ENCODE assay signal across 9 mouse cellular contexts in the genomic region with DNA sequence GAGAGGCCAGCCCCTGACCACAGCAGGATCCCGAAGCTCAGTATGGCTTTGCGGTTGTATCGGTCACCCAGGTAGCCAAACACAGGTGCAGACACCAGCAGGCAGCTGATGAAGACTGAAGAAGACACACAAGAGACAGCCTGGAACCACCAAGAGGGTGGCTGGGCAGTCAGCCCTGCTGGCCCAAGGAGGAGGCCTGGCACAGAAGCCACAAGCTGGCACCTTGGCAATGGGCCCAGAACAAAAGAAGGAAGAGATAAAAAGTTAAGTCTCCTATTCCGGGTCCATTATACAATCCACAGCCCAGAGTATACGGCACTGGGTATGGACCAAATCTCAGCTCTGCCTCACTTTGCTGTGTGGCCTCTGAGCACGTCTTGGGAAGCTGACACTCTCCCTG. TPM values are rescaled to one million over a fixed set of nuclear protein-coding genes. Genes with fewer than 3 reads are reported as not detected.
DNase-seq lines count a peak whose midpoint lies in the region; ATAC-seq and TF ChIP-seq lines count a peak whose summit lies in the region.
"Had no signal": no experiment of that assay in that cellular context is flagged by ENCODE, and none has a peak within 500 bp of the region (broad histone marks: within the 10 kb centered on the region; RNA-seq: fewer than 3 reads in every experiment).

No protein-coding gene starts in this region.

- no peak overlapping the region for H3K9ac ChIP-seq in hindbrain, postnatal 0 days (replicated peaks; ENCODE audit: low read length)
- H3K9ac ChIP-seq in hindbrain, embryonic 12.5 days, result no peak overlapping the region
- no peak overlapping the region for H3K9ac ChIP-seq in forebrain, embryonic 14.5 days (ENCODE audit: low read length)

- no peak overlapping the region for H3K4me3 ChIP-seq in hindbrain, postnatal 0 days (ENCODE audit: low read length)
- no peak overlapping the region for H3K4me3 ChIP-seq in hindbrain, embryonic 12.5 days
- no peak overlapping the region for H3K4me3 ChIP-seq in gastrocnemius, adult 2 months
- no peak overlapping the region for H3K4me3 ChIP-seq in forebrain, embryonic 14.5 days (ENCODE audit: low read depth, low read length)

- TF ChIP-seq CTCF in hindbrain, postnatal 0 days (IDR thresholded peaks at IDR 0.05; ENCODE audit: low read depth), result no peak
- TF ChIP-seq CTCF in gastrocnemius, adult 2 months (IDR thresholded peaks at IDR 0.05), result no peak

- H3K27me3 ChIP-seq in hindbrain, postnatal 0 days (ENCODE audit: insufficient read depth, low read length), result no peaks in the 10 kb centered on the region
- H3K27me3 ChIP-seq in hindbrain, embryonic 12.5 days, result no peaks in the 10 kb centered on the region
- H3K27me3 ChIP-seq in forebrain, embryonic 14.5 days (replicated peaks; ENCODE audit: control insufficient read depth, insufficient read depth, low read length), result no peaks in the 10 kb centered on the region

- no peaks in the 10 kb centered on the region for H3K4me1 ChIP-seq in hindbrain, postnatal 0 days (ENCODE audit: insufficient read depth, low read length)
- 0 out of 2 replicates have a peak, but pooled peaks cover 2% of the 10 kb centered on the region for H3K4me1 ChIP-seq in hindbrain, embryonic 12.5 days
- H3K4me1 ChIP-seq in forebrain, embryonic 14.5 days (ENCODE audit: control insufficient read depth, insufficient read depth, low read length), result no peaks in the 10 kb centered on the region

- no peaks in the 10 kb centered on the region for H3K9me3 ChIP-seq in hindbrain, postnatal 0 days (ENCODE audit: low read length)
- 0 out of 2 replicates have a peak, but pooled peaks cover under 1% of the 10 kb centered on the region for H3K9me3 ChIP-seq in hindbrain, embryonic 12.5 days (replicated peaks)
- no peaks in the 10 kb centered on the region for H3K9me3 ChIP-seq in forebrain, embryonic 14.5 days (replicated peaks; ENCODE audit: control insufficient read depth, low read length)

- DNase-seq in hindbrain, postnatal 0 days (ENCODE audit: low spot score), result peak; percentile 49
- peak; percentile 54 to 60 for DNase-seq in right cerebral cortex, postnatal 10 days (ENCODE audit: low spot score in 2 of 2)
- no peak for DNase-seq in right cerebral cortex, postnatal 25 days
- DNase-seq in gastrocnemius, adult 2 months, result peak; percentile 73
- DNase-seq in testis, postnatal 10 days (ENCODE audit: low spot score), result peak; percentile 64
- no peak for DNase-seq in urinary bladder, adult 18-20 months (ENCODE audit: low spot score in 2 of 2)
- no peak for DNase-seq in forebrain, embryonic 14.5 days (ENCODE audit: low spot score)
- DNase-seq: liver had no signal

- intact Hi-C loops in gastrocnemius, adult 2 months (cut with DNase I), result no loop called here

- H3K27ac ChIP-seq in hindbrain, postnatal 0 days, result no peak overlapping the region
- H3K27ac ChIP-seq in hindbrain, embryonic 12.5 days, result no peak overlapping the region
- H3K27ac ChIP-seq in gastrocnemius, adult 2 months, result 0 out of 2 replicates have a peak overlapping the region, but pooled peaks have one; percentile 5
- no peak overlapping the region for H3K27ac ChIP-seq in forebrain, embryonic 14.5 days (ENCODE audit: low read depth, low read length)

- H3K36me3 ChIP-seq in hindbrain, postnatal 0 days (ENCODE audit: insufficient read depth, low read length), result no peaks in the 10 kb centered on the region
- H3K36me3 ChIP-seq in hindbrain, embryonic 12.5 days, result no peaks in the 10 kb centered on the region
- no peaks in the 10 kb centered on the region for H3K36me3 ChIP-seq in forebrain, embryonic 14.5 days (ENCODE audit: control insufficient read depth, insufficient read depth, low read length)

- H3K4me2 ChIP-seq in hindbrain, postnatal 0 days (ENCODE audit: low read depth, low read length), result no peak overlapping the region
- H3K4me2 ChIP-seq in hindbrain, embryonic 12.5 days (replicated peaks), result no peak overlapping the region
- no peak overlapping the region for H3K4me2 ChIP-seq in forebrain, embryonic 14.5 days (ENCODE audit: low read length)

- 51% methylated on average over 6 of the region's 6 CpGs for WGBS in hindbrain, postnatal 0 days
- WGBS in hindbrain, embryonic 12.5 days, result 82% methylated on average over 6 of the region's 6 CpGs
- 85% methylated on average over 6 of the region's 6 CpGs for WGBS in forebrain, embryonic 14.5 days

- no peak; the same call in 1 of the 2 replicates for ATAC-seq in hindbrain, postnatal 0 days
- no peak for ATAC-seq in hindbrain, embryonic 12.5 days (ENCODE audit: low FRiP score)
- ATAC-seq in forebrain, embryonic 14.5 days, result no peak

RNA-seq across cellular contexts. Expression of gene Spns3, which starts 9.9 kb away (rescaled TPM):
- total RNA-seq in hindbrain, postnatal 0 days (2014; rRNA removed), result 0.10 TPM in 1 of 2 replicates, not detected in the other
- 0.13 and 0.25 TPM in 2 replicates for polyA plus RNA-seq in hindbrain, postnatal 0 days (2015; fragmentation: Nextera tagmentation; extraction: Ambion mirVana)
- polyA plus RNA-seq in hindbrain, embryonic 12.5 days (2016; fragmentation: Nextera tagmentation; extraction: Ambion mirVana), result 0.15 TPM in 1 of 2 replicates, not detected in the other
- total RNA-seq in gastrocnemius, adult 2 months (2021), result under 1 TPM; 0.06 to 0.18 TPM
- 0.10 and 0.16 TPM in 2 replicates for polyA plus RNA-seq in forebrain, embryonic 14.5 days (2014; fragmentation: Nextera tagmentation; extraction: Ambion mirVana)

RNA-seq across cellular contexts. Expression of gene Spns2, which starts 50.7 kb away (rescaled TPM):
- total RNA-seq in hindbrain, postnatal 0 days (2014; rRNA removed), result 58.5 and 66.0 TPM in 2 replicates
- polyA plus RNA-seq in hindbrain, postnatal 0 days (2015; fragmentation: Nextera tagmentation; extraction: Ambion mirVana), result 7.0 and 7.2 TPM in 2 replicates
- 8.8 and 9.3 TPM in 2 replicates for polyA plus RNA-seq in hindbrain, embryonic 12.5 days (2016; fragmentation: Nextera tagmentation; extraction: Ambion mirVana)
- 10 to 100 TPM; 15.7 to 65.1 TPM for total RNA-seq in gastrocnemius, adult 2 months (2021)
- polyA plus RNA-seq in forebrain, embryonic 14.5 days (2014; fragmentation: Nextera tagmentation; extraction: Ambion mirVana), result 4.6 and 5.8 TPM in 2 replicates

Comparison
In these comparisons a context has a peak if more than half of its experiments do, and no peak if none do; other contexts are left out.
1. DNase-seq: peak in hindbrain, postnatal 0 days (single experiment), right cerebral cortex, postnatal 10 days (2 of 2), gastrocnemius, adult 2 months (single experiment) and testis, postnatal 10 days (single experiment); none in right cerebral cortex, postnatal 25 days (single experiment), urinary bladder, adult 18-20 months (0 of 2) and forebrain, embryonic 14.5 days (single experiment).